Mouse (Mus musculus): ENCODE measurements at regions not wholly inside any gene's neighbourhood (a gene's known extent, or its start where the extent isn't known, plus 50 kb on each side); places are given as distances from the start of the nearest gene placed in this dataset.
A peak's percentile ranks its signal among the peaks of the same experiment; 100 is the strongest.

DNA sequence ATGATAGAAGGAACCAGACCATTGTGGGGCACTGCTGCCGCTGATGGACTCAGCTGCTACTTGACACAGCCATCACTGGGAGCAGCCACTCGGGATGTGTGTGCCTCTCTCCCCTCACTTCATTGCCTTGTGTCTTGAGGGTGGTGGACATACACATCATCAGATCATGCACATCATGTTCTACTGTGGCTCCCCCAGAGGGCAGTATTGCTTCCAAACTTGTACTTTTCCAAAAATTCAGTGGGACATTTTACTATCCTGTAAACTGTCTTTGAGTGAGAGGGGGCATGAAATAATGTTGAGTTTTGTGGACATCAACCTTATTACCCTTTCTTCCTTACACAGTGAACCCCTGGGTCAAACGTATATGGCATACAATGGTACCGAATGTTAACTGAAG lies 134.6 kb downstream of the Hhipl2 start:
- TF ChIP-seq USF1 (IDR thresholded peaks at IDR 0.05; ENCODE audit: low read depth) (no peak), MYOG (IDR thresholded peaks at IDR 0.05; ENCODE audit: control insufficient read depth, extremely low read depth, insufficient read length) (no peak), FOSL1 (IDR thresholded peaks at IDR 0.05; ENCODE audit: insufficient read depth, low read length, poor library complexity, severe bottlenecking) (no peak), MYOD1 (IDR thresholded peaks at IDR 0.05; ENCODE audit: control insufficient read depth, insufficient read length, low read depth) (no peak), MAX (IDR thresholded peaks at IDR 0.05) (no peak), CEBPB (IDR thresholded peaks at IDR 0.05; ENCODE audit: low read depth) (no peak), CTCF (IDR thresholded peaks at IDR 0.05; ENCODE audit: control insufficient read depth, insufficient read depth, insufficient read length) (no peak)
- no peaks in the 10 kb centered on the region for H3K36me3 ChIP-seq (ENCODE audit: control insufficient read depth, insufficient read depth)
- H3K4me3 ChIP-seq (ENCODE audit: insufficient read depth, poor library complexity, severe bottlenecking), result no peak overlapping the region
- no peaks in the 10 kb centered on the region for H3K79me2 ChIP-seq (ENCODE audit: control insufficient read depth, insufficient read depth)
- no peak overlapping the region for H3ac ChIP-seq (ENCODE audit: control insufficient read depth, insufficient read length, low read depth)
- H3K79me3 ChIP-seq (ENCODE audit: low read depth), result no peaks in the 10 kb centered on the region
- H3K27me3 ChIP-seq (ENCODE audit: control insufficient read depth, insufficient read depth, insufficient read length), result no peaks in the 10 kb centered on the region

DNA sequence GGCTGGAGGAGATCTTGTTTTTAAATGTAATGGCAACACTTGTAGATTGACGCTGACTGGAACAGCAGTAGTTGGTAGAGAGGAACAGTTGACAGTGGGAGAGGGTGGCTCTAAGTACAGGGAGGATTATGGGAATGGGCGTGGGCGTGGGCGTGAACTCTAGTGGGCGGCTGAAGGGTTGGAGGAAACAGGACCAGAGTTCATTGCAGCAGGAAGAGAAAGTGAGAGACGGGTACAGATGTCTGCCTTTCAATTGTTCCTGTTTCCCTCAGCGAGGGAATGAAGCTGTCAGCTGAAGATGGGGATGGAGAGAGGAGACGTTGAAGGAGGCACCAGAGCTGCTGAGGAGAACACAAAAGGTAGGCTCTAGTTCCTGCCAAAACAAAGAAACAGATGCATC lies 135.2 kb downstream of the Hhipl2 start:
- no peak overlapping the region for H3K4me3 ChIP-seq (ENCODE audit: insufficient read depth, poor library complexity, severe bottlenecking)
- no peaks in the 10 kb centered on the region for H3K79me2 ChIP-seq (ENCODE audit: control insufficient read depth, insufficient read depth)
- H3K79me3 ChIP-seq (ENCODE audit: low read depth), result no peaks in the 10 kb centered on the region
- no peaks in the 10 kb centered on the region for H3K36me3 ChIP-seq (ENCODE audit: control insufficient read depth, insufficient read depth)
- H3ac ChIP-seq (ENCODE audit: control insufficient read depth, insufficient read length, low read depth), result no peak overlapping the region
- TF ChIP-seq MYOG (IDR thresholded peaks at IDR 0.05; ENCODE audit: control insufficient read depth, extremely low read depth, insufficient read length) (no peak), CEBPB (IDR thresholded peaks at IDR 0.05; ENCODE audit: low read depth) (no peak), CTCF (IDR thresholded peaks at IDR 0.05; ENCODE audit: control insufficient read depth, insufficient read depth, insufficient read length) (no peak), USF1 (IDR thresholded peaks at IDR 0.05; ENCODE audit: low read depth) (no peak), MYOD1 (IDR thresholded peaks at IDR 0.05; ENCODE audit: control insufficient read depth, insufficient read length, low read depth) (no peak), FOSL1 (IDR thresholded peaks at IDR 0.05; ENCODE audit: insufficient read depth, low read length, poor library complexity, severe bottlenecking) (no peak), MAX (IDR thresholded peaks at IDR 0.05) (no peak)
- H3K27me3 ChIP-seq (ENCODE audit: control insufficient read depth, insufficient read depth, insufficient read length), result no peaks in the 10 kb centered on the region

- Histone ChIP-seq H3K36me3 (ENCODE audit: control insufficient read depth, insufficient read depth) (no peaks in the 10 kb centered on the region), H3K27me3 (ENCODE audit: control insufficient read depth, insufficient read depth, insufficient read length) (no peaks in the 10 kb centered on the region), H3K79me2 (ENCODE audit: control insufficient read depth, insufficient read depth) (no peaks in the 10 kb centered on the region), H3ac (ENCODE audit: control insufficient read depth, insufficient read length, low read depth) (no peak overlapping the region), H3K79me3 (ENCODE audit: low read depth) (no peaks in the 10 kb centered on the region), H3K4me3 (ENCODE audit: insufficient read depth, poor library complexity, severe bottlenecking) (no peak overlapping the region)
- TF ChIP-seq CTCF (IDR thresholded peaks at IDR 0.05; ENCODE audit: control insufficient read depth, insufficient read depth, insufficient read length) (no peak), FOSL1 (IDR thresholded peaks at IDR 0.05; ENCODE audit: insufficient read depth, low read length, poor library complexity, severe bottlenecking) (no peak), MYOD1 (IDR thresholded peaks at IDR 0.05; ENCODE audit: control insufficient read depth, insufficient read length, low read depth) (no peak), USF1 (IDR thresholded peaks at IDR 0.05; ENCODE audit: low read depth) (no peak), MYOG (IDR thresholded peaks at IDR 0.05; ENCODE audit: control insufficient read depth, extremely low read depth, insufficient read length) (no peak), MAX (IDR thresholded peaks at IDR 0.05) (no peak)
Observed at GRCm38 (mm10) chr1:183562853-183563252, 144.8 kb downstream of the Hhipl2 start.

DNA sequence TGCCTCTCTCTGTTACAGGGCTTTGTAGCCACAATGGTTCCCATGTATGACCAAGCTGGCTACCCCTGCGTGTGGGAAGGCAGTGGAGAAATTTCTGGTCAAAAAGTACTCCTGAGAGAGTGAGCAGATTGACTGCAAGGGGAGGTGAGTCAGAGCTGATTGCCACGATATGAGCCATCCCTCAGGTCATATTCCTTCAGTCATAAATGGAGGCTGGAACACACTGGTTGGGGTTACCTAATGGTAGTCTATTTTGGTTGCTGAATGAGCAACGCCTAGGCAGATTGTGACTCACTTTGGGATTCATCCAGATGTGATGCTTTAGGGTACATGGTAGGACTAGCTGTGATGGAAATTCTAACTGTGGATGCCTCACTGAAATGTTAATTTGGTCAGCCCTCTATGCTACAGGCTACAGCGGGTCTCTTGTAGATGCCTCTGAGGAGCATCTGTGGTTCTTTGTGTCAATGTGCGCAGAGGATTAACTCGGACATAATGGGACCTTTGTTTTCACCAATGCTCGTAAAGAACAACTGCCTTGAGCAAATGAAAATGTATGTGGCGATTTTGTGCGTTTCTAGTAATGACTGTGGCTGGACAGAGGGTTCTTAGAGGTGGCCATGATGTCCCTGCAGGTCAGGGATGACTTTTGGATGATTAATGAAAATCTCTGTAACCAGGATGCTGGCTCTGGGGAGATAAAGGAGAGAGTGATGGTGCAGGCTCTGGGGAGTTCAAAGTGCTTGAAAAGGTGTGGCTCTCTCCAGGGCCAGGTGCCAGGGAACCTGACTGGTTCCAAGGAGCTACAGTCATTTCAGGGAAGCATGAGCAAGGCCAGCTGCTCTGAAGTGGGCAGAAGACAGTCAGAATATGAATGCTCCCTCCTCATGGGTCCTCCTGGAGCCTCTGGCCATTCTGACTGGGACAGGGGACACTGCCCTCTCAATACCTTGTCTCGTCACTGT lies 155.9 kb downstream of the Hhipl2 start:
- no peaks in the 10 kb centered on the region for H3K36me3 ChIP-seq (ENCODE audit: control insufficient read depth, insufficient read depth)
- TF ChIP-seq CEBPB (IDR thresholded peaks at IDR 0.05; ENCODE audit: low read depth) (peak; percentile 72), MAX (IDR thresholded peaks at IDR 0.05) (peak; percentile 14), MYOG (IDR thresholded peaks at IDR 0.05; ENCODE audit: control insufficient read depth, extremely low read depth, insufficient read length) (no peak), USF1 (IDR thresholded peaks at IDR 0.05; ENCODE audit: low read depth) (no peak), CTCF (IDR thresholded peaks at IDR 0.05; ENCODE audit: control insufficient read depth, insufficient read depth, insufficient read length) (no peak), FOSL1 (IDR thresholded peaks at IDR 0.05; ENCODE audit: insufficient read depth, low read length, poor library complexity, severe bottlenecking) (peak; percentile 78), MYOD1 (IDR thresholded peaks at IDR 0.05; ENCODE audit: control insufficient read depth, insufficient read length, low read depth) (peak; percentile 39)
- no peak overlapping the region for H3ac ChIP-seq (ENCODE audit: control insufficient read depth, insufficient read length, low read depth)
- no peaks in the 10 kb centered on the region for H3K79me2 ChIP-seq (ENCODE audit: control insufficient read depth, insufficient read depth)
- H3K79me3 ChIP-seq (ENCODE audit: low read depth), result no peaks in the 10 kb centered on the region
- H3K27me3 ChIP-seq (ENCODE audit: control insufficient read depth, insufficient read depth, insufficient read length), result no peaks in the 10 kb centered on the region
- no peak overlapping the region for H3K4me3 ChIP-seq (ENCODE audit: insufficient read depth, poor library complexity, severe bottlenecking)

DNA sequence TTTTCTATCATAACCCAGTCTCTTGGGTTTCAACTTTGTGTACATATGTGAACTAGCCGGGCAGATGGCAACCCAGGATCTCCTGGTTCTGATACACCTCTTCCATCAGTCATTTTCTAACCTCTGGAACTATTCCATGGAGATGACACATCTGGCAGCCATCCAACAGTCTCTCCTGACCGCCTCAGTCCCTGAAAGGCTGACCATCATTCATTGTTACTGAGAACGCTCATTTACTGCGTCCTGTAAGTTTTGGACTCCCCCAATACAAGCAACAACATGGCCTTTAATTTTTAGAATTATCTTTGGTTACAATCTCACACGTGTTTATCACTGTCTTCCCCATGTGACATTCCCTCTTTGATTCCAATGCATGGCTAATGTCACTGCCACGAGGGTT lies 166.8 kb downstream of the Hhipl2 start:
- H3K36me3 ChIP-seq (ENCODE audit: control insufficient read depth, insufficient read depth), result no peaks in the 10 kb centered on the region
- H3K4me3 ChIP-seq (ENCODE audit: insufficient read depth, poor library complexity, severe bottlenecking), result no peak overlapping the region
- no peaks in the 10 kb centered on the region for H3K79me3 ChIP-seq (ENCODE audit: low read depth)
- no peaks in the 10 kb centered on the region for H3K79me2 ChIP-seq (ENCODE audit: control insufficient read depth, insufficient read depth)
- H3K27me3 ChIP-seq (ENCODE audit: control insufficient read depth, insufficient read depth, insufficient read length), result no peaks in the 10 kb centered on the region
- TF ChIP-seq USF1 (IDR thresholded peaks at IDR 0.05; ENCODE audit: low read depth), result no peak
- no peak for TF ChIP-seq FOSL1 (IDR thresholded peaks at IDR 0.05; ENCODE audit: insufficient read depth, low read length, poor library complexity, severe bottlenecking)
- no peak for TF ChIP-seq CTCF (IDR thresholded peaks at IDR 0.05; ENCODE audit: control insufficient read depth, insufficient read depth, insufficient read length)
- TF ChIP-seq MYOG (IDR thresholded peaks at IDR 0.05; ENCODE audit: control insufficient read depth, extremely low read depth, insufficient read length), result no peak
- TF ChIP-seq CEBPB (IDR thresholded peaks at IDR 0.05; ENCODE audit: low read depth), result no peak
- TF ChIP-seq MYOD1 (IDR thresholded peaks at IDR 0.05; ENCODE audit: control insufficient read depth, insufficient read length, low read depth), result no peak
- TF ChIP-seq MAX (IDR thresholded peaks at IDR 0.05), result no peak
- no peak overlapping the region for H3ac ChIP-seq (ENCODE audit: control insufficient read depth, insufficient read length, low read depth)
